Mouse (Mus musculus) limb, embryonic 10.5 days (tissue): ENCODE measurements around the gene Ptafr. TPM values are rescaled to one million over a fixed set of nuclear protein-coding genes. Genes with fewer than 3 reads are reported as not detected.

Experiments
- DNase-seq: peaks from one replicate; pipeline ENCODE4 v3.0.0-alpha.2; 2017; ENCODE audit warnings: low spot score
- H3K27ac ChIP-seq: fragments of 300-500 bp; sonication (generic); 2 replicates; pipeline ENCODE4 v1.5.1; 2016; ENCODE audit warnings: mild to moderate bottlenecking
- H3K27me3 ChIP-seq: fragments of 300-500 bp; sonication (generic); 2 replicates; pipeline ENCODE4 v1.6.1; 2016; ENCODE audit warnings: low read depth, mild to moderate bottlenecking; ENCODE audit not compliant: poor library complexity, severe bottlenecking
- H3K36me3 ChIP-seq: fragments of 300-500 bp; sonication (generic); 2 replicates; pipeline ENCODE4 v1.6.1; 2016; ENCODE audit warnings: mild to moderate bottlenecking, moderate library complexity
- H3K4me1 ChIP-seq: fragments of 300-500 bp; sonication (generic); 2 replicates; pipeline ENCODE4 v1.6.1; 2016
- H3K4me3 ChIP-seq: fragments of 300-500 bp; sonication (generic); 2 replicates; pipeline ENCODE4 v1.5.1; 2016; ENCODE audit warnings: mild to moderate bottlenecking, moderate library complexity
- H3K9me3 ChIP-seq: fragments of 300-500 bp; sonication (generic); replicated peaks from 2 replicates; pipeline ENCODE4 v1.6.1; 2016; ENCODE audit warnings: mild to moderate bottlenecking
- WGBS: fragments of 180-500 bp; shearing (Covaris S2); methylation state at CpG from one replicate; pipeline ENCODE4 v1.1.7; 2016; 5-methylcytosine and 5-hydroxymethylcytosine counted together
- polyA plus RNA-seq: library from polyadenylated mRNA; unstranded; fragments of >200 nt; fragmentation: Nextera tagmentation; extraction: Ambion mirVana; gene quantifications from 2 replicates; pipeline ENCODE4 v1.2.1, GENCODE M21; 2016

The Ptafr gene
- polyA plus RNA-seq, 1 experiment from 2014 or later = 0.25 TPM

DNA sequence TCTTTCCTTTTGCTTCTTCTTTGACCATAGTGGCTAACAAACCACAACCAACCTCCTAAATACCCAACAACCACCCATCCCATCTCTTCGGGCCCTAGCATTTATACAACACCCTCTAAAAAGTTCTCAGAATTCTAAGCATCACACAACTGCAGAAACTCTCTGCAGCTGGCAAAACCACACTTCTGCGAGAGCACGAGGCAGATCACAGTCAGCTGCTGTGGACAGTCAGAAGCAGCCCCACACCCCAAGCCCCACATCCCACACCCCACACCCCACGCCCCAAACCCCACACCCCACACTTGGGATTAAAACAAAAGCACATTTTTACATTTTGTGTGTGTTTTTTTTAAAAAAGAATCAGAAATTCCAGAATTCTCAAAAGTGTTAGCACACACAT is 39.6 kb downstream of the Ptafr start:
- Histone ChIP-seq H3K9me3 (no peaks in the 10 kb centered on the region), H3K36me3 (no peaks in the 10 kb centered on the region), H3K4me1 (peaks cover 4% of the 10 kb centered on the region; the same call in 1 of the 2 replicates), H3K4me3 (no peak overlapping the region), H3K27ac (no peak overlapping the region), H3K27me3 (no peaks in the 10 kb centered on the region)
- no peak for DNase-seq
- 84% methylated on average over 4 of the region's 4 CpGs for WGBS

DNA sequence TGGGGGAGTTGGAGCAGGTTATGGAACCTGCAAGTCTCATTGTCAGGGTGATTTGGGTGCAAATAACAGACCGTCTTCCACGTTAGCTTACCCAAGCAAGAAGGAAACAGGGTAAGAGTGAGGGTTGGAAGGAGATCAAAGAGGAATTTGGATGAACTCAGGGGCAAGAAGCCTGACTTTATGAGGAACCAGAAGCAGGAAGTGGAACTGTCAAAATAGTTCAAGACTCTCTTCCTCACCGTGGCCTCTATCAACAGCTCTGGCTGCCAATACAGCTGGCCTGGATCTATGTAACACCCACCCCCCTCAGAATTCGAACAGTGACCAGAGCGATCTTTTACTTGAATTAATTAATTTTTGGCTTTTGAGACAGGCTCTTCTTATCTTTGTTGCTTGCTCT is 41.9 kb downstream of the Ptafr start:
- Histone ChIP-seq H3K4me1 (peaks cover 4% of the 10 kb centered on the region; the same call in 1 of the 2 replicates), H3K27me3 (no peaks in the 10 kb centered on the region), H3K9me3 (no peaks in the 10 kb centered on the region), H3K27ac (no peak overlapping the region), H3K4me3 (no peak overlapping the region), H3K36me3 (no peaks in the 10 kb centered on the region)
- WGBS = 77% methylated on average over 5 of the region's 5 CpGs
- DNase-seq = no peak

DNA sequence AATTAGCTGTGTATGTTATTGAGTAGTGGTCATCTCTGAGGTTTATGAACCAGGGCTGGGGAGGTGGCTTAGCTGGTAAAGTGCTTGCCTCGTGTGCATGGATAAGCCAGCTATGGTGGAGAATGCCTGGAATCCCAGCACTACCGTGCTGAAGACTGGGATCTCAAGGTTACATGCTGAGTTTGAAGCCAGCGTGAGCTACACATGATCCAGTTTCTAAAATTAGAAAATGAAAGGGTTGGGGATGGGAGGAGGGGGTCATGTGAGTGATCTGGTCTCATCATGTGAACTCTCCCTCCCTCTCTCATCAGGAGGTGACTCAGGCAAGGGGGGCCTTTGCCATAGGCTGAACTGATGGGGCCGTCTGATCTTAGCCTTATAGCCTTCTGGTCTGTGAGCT is 44.3 kb downstream of the Ptafr start:
- no peak for DNase-seq
- no peak overlapping the region for H3K27ac ChIP-seq
- no peaks in the 10 kb centered on the region for H3K36me3 ChIP-seq
- WGBS = 64% methylated on average over 4 of the region's 4 CpGs
- no peaks in the 10 kb centered on the region for H3K9me3 ChIP-seq
- no peaks in the 10 kb centered on the region for H3K4me1 ChIP-seq
- H3K27me3 ChIP-seq = no peaks in the 10 kb centered on the region
- no peak overlapping the region for H3K4me3 ChIP-seq

DNA sequence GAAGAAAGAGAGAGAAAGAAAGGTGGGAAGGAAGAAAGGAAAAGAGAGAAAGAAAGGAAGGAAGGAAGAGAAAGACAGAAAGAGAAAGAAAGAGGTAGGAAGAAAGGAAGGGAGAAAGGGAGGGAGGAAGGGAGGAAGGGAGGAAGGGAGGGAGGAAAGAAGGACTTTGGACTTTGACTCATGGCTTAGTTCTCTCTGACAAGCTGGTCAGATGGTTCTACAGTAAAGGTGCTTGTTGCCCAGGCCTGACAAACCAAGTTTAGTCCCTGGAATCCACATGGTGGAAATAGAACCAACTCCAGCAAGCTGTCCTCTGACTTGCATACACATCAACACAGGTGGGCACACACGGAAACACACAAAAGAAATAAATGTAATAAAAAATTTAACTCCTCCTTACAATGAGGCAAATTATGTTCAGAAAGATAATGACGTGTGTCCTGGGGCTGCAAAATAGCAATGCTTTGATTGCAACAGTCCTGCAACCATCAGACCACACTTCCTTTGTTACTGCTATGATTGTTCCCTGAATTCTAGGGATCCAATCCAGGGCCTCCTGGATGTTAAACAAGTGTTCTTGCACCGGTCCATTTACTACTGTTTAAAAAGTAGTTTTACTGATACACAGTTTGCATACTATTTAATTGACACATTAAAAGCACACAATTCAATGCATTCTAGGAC is 46.6 kb downstream of the Ptafr start:
- no peaks in the 10 kb centered on the region for H3K36me3 ChIP-seq
- WGBS = 89% methylated on average over 3 of the region's 3 CpGs

DNA sequence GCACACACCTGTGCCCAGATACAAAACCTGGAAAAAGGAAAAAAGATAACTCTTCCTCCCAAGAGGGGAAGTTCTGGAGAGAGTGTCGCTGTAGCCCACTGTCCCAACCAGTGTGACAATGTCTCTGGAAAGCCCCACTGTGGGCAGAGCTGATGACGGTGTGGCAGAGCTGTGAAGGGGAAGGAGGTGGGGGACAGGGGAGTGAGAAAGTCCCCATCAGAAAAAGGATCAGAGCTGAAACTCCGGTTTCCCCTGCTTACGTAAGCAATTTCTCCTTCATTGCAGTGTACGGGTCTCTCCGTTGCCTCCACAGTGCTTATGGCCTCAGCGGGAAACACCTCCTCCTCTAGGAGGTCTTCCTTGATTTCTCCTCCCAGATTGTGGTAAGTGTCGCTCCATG is 47.5 kb downstream of the Ptafr start:
- no peak overlapping the region for H3K4me3 ChIP-seq
- no peaks in the 10 kb centered on the region for H3K27me3 ChIP-seq
- H3K4me1 ChIP-seq = no peaks in the 10 kb centered on the region
- no peak overlapping the region for H3K27ac ChIP-seq
- no peak for DNase-seq
- H3K36me3 ChIP-seq = no peaks in the 10 kb centered on the region
- WGBS = 79% methylated on average over 8 of the region's 8 CpGs
- 0 out of 2 replicates have a peak, but pooled peaks cover 3% of the 10 kb centered on the region for H3K9me3 ChIP-seq

More for the DNA sequence above, 46.6 kb downstream of the Ptafr start:
- no peak overlapping the region for H3K27ac ChIP-seq
- H3K4me1 ChIP-seq = no peaks in the 10 kb centered on the region
- no peaks in the 10 kb centered on the region for H3K27me3 ChIP-seq
- no peak for DNase-seq
- 0 out of 2 replicates have a peak, but pooled peaks cover 3% of the 10 kb centered on the region for H3K9me3 ChIP-seq
- no peak overlapping the region for H3K4me3 ChIP-seq

DNA sequence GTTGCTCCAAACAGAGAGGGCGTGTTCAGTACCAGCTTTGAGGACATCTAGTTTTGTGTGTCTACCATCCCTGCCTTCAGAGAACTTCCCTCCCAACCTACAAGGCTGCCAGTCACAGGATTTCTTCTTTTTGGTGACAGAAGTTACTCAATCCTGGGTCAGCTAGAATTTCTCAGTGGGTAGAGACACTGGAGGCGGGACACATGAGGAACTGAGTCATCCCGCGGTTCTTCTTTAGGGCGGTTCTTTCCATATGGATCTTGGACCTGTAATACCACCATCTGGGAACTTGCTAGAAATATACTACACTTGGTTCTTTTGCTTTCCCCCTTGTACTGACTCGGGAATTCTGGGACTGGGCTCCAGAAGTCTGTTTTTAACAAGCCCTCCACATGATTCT is 54.0 kb downstream of the Ptafr start:
- WGBS = 91% methylated on average over 6 of the region's 6 CpGs
- H3K9me3 ChIP-seq = 0 out of 2 replicates have a peak, but pooled peaks cover 3% of the 10 kb centered on the region
- no peak for DNase-seq
- H3K4me1 ChIP-seq = no peaks in the 10 kb centered on the region
- H3K27ac ChIP-seq = no peak overlapping the region
- no peak overlapping the region for H3K4me3 ChIP-seq
- no peaks in the 10 kb centered on the region for H3K27me3 ChIP-seq
- no peaks in the 10 kb centered on the region for H3K36me3 ChIP-seq

DNA sequence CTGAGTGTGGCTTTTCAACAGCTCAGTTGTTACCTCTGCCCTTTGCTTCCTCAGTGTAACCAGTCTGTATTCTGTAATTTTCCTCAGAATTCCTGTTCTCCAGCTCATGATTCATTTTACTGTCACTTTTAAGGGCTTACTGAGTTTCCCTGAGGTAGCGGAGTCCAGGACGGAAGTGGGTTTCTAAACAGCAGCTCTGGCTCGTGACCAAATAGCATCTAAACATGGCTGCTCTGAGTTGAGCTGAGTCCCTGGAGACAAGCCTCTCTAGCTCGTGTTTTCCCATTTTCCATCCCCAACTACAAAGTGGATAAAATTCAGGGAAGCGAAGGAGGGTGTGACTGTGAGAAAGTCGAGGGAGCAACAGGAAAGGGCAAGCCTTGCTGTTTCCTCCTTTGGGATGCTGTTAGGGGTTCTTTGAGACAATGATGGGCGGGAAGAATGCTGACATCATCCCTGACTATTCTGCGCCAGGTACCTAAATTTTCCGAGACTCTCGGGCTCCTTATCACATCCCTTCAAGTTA is 55.0 kb downstream of the Ptafr start:
- WGBS = 87% methylated on average over 10 of the region's 10 CpGs
- Histone ChIP-seq H3K9me3 (0 out of 2 replicates have a peak, but pooled peaks cover 3% of the 10 kb centered on the region), H3K36me3 (no peaks in the 10 kb centered on the region), H3K4me3 (no peak overlapping the region), H3K27me3 (no peaks in the 10 kb centered on the region), H3K27ac (no peak overlapping the region), H3K4me1 (no peaks in the 10 kb centered on the region)
- no peak for DNase-seq

DNA sequence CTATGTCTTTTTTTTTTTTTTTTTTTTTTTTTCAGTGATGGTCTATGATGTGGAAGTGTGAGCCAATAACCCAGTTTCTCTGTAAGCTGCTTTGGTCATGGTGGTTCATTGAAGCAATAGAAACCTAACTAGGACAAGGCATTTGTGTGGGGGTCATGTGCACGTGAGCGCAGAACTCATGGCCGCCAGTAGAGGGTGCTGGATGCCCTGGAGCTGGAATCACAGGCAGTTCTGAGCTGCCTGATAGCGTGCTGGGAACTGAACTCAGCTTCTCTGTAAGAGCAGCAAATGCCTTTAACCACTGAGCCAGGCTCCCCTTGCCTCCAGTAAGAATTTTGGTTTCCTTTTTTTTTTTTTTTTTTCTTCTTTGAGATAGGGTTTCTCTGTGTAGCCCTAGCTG is 56.3 kb downstream of the Ptafr start:
- 86% methylated on average over 4 of the region's 4 CpGs for WGBS
- Histone ChIP-seq H3K27ac (no peak overlapping the region), H3K27me3 (no peaks in the 10 kb centered on the region), H3K9me3 (no peaks in the 10 kb centered on the region), H3K36me3 (no peaks in the 10 kb centered on the region), H3K4me1 (no peaks in the 10 kb centered on the region), H3K4me3 (no peak overlapping the region)
- DNase-seq = no peak

DNA sequence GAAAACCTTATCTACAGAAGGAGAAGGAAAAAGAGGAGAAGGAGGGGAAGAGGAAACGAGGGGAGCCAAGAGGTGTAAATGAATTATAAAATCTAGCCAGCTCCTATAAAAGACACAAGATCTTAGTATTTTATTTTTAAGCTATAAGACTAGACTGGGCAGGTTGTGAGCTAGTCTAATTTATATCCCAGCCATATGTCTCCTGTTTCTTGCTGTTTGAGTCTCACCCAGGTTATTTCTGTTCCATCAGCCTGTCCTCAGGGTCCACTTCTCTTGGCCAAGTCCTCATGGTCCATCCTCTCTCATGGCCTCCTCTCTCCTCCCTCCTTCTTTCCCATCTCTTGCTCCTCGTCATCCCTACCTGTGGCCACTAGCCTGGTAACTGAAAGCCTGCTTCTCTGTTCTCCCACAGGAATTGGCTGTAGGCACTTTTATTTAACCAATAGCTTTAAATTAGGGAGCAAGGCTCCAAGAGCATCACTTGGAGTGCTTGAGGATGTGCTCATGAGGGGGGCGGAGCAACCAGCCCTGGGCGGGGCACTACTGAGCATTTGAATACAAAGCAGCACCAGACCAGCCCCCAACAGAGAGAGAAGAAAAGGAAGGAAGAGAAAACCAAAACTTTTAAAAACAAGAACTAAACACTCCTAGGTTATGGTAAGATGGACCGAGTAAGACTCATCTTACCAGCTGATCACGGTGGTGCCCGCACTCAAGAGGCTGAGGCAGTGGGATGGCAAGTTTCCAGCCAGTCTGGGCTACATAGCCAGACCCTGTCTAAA is 57.6 kb downstream of the Ptafr start:
- no peak overlapping the region for H3K4me3 ChIP-seq
- H3K27me3 ChIP-seq = no peaks in the 10 kb centered on the region
- H3K36me3 ChIP-seq = no peaks in the 10 kb centered on the region
- H3K9me3 ChIP-seq = no peaks in the 10 kb centered on the region
- DNase-seq = no peak
- no peaks in the 10 kb centered on the region for H3K4me1 ChIP-seq
- no peak overlapping the region for H3K27ac ChIP-seq
- WGBS = 79% methylated on average over 7 of the region's 7 CpGs

DNA sequence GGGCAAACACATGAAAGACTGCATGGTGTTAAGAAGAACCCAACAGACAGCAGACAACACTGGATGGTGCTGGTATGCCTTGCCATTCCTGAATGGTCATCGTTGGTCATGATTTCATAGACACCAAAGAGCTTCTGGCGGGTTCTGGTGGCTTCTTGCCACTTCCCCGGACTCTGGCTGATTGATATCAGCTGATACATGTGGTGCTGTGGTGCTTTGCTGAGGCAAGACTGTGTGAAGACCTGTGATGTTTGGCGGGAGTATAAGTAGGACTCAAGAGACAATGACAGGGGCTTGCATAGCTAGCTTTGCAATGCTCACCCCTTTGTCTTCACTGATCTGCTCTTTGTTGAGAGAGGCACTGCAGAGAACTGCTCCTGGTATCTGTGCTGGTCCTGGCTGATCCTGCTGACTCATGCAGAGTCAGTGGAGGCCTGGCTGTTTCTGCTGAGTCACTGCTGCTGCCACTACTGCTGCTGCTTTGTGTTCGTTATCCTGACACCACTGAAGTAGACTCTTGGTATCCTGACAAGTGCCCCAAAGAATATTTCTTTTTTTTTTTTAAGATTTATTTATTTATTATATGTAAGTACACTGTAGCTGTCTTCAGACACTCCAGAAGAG is 60.3 kb downstream of the Ptafr start:
- H3K27me3 ChIP-seq = no peaks in the 10 kb centered on the region
- no peak for DNase-seq
- no peak overlapping the region for H3K4me3 ChIP-seq
- H3K9me3 ChIP-seq = no peaks in the 10 kb centered on the region
- no peaks in the 10 kb centered on the region for H3K36me3 ChIP-seq
- 80% methylated on average over 5 of the region's 5 CpGs for WGBS
- no peaks in the 10 kb centered on the region for H3K4me1 ChIP-seq
- no peak overlapping the region for H3K27ac ChIP-seq

DNA sequence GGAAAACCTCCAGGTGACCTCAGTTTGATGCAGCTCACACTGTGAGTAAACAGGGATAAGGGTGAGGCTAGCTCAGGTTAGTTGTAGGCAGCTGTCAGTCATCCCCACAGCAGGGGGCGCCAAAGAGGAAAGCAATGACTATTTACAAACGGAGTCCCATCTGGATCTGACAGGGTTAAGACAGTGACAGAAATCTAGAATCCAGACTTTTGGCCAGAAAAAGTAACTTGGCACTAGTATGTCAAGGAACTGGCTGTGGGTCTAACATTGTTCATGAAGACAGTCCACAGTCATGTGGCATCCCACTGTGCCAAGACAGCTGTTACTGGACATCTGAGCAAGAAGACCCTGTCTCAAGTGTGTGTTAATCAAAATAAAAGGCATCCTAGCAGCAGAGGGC is 65.0 kb downstream of the Ptafr start:
- Histone ChIP-seq H3K4me1 (no peaks in the 10 kb centered on the region), H3K36me3 (no peaks in the 10 kb centered on the region), H3K4me3 (no peak overlapping the region), H3K9me3 (no peaks in the 10 kb centered on the region), H3K27ac (no peak overlapping the region), H3K27me3 (no peaks in the 10 kb centered on the region)
- peak; percentile 44 for DNase-seq
- WGBS = 15% methylated on average over 2 of the region's 2 CpGs
